Mouse (Mus musculus) liver, adult 2 months (tissue): ENCODE results near the gene Igsf9. TPM values are rescaled to one million over a fixed set of nuclear protein-coding genes. Genes with fewer than 3 reads are reported as not detected.

Experiments
- DNase-seq: peaks from one replicate; pipeline ENCODE4 v3.0.0-alpha.2; 2011; ENCODE audit warnings: low read depth, low spot score; ENCODE audit errors: extremely low read depth
- H3K27ac ChIP-seq: fragments of 200-500 bp; replicated peaks from 2 replicates; pipeline ENCODE4 v1.5.1; 2012; ENCODE audit warnings: low read depth, mild to moderate bottlenecking, control low read depth, inconsistent platforms, low read length; ENCODE audit not compliant: insufficient read depth
- H3K27me3 ChIP-seq: fragments of 200-500 bp; 2 replicates; pipeline ENCODE4 v1.6.1; 2012; ENCODE audit warnings: mild to moderate bottlenecking, moderate library complexity, low read length, inconsistent platforms; ENCODE audit not compliant: control insufficient read depth, insufficient read depth
- H3K36me3 ChIP-seq: fragments of 200-500 bp; 2 replicates; pipeline ENCODE4 v1.6.1; 2012; ENCODE audit warnings: low read length, inconsistent platforms; ENCODE audit not compliant: control insufficient read depth, insufficient read depth
- H3K4me1 ChIP-seq: fragments of 200-500 bp; 2 replicates; pipeline ENCODE4 v1.6.1; 2011; ENCODE audit warnings: low read length; ENCODE audit not compliant: control insufficient read depth, insufficient read depth
- H3K4me3 ChIP-seq: fragments of 200-500 bp; 2 replicates; pipeline ENCODE4 v1.5.1; 2011; ENCODE audit warnings: low read depth, mild to moderate bottlenecking, control low read depth, low read length, moderate library complexity; ENCODE audit not compliant: insufficient read depth
- H3K79me2 ChIP-seq: fragments of 200-500 bp; 2 replicates; pipeline ENCODE4 v1.6.1; 2012; ENCODE audit warnings: inconsistent platforms, mild to moderate bottlenecking, low read length, moderate library complexity; ENCODE audit not compliant: control insufficient read depth, insufficient read depth
- H3K9ac ChIP-seq: fragments of 200-500 bp; 2 replicates; pipeline ENCODE4 v1.6.1; 2012; ENCODE audit warnings: low read depth, mild to moderate bottlenecking, control low read depth, inconsistent platforms, low read length
- CTCF ChIP-seq: fragments of 200-500 bp; IDR thresholded peaks from 2 replicates; pipeline ENCODE4 v1.5.1; 2011; ENCODE audit warnings: low read depth, low read length, control low read depth
- POLR2A ChIP-seq: fragments of 200-500 bp; IDR thresholded peaks from 2 replicates; pipeline ENCODE4 v1.6.1; 2011; ENCODE audit warnings: low read length, control low read depth; ENCODE audit not compliant: insufficient read depth; ENCODE audit errors: extremely low read depth
- WGBS: fragments of 180-500 bp; shearing (Covaris S2); methylation state at CpG from one replicate; pipeline ENCODE4 v1.1.7; 2018; 5-methylcytosine and 5-hydroxymethylcytosine counted together
- polyA plus RNA-seq: library from polyadenylated mRNA; depleted of rRNA; stranded (reverse); fragments of >200 nt; gene quantifications from 2 replicates; pipeline ENCODE4 v1.2.3, GENCODE M21; 2012
- total RNA-seq: library from RNA; depleted of rRNA; stranded (reverse); fragments of >200 nt; gene quantifications from 2 replicates; pipeline ENCODE4 v1.2.3, GENCODE M21; 2014

The Igsf9 gene
- total and polyA plus RNA-seq, 2 experiments = 0.28 to 0.55 TPM

GRCm38 (mm10) chr1:172520576-172521440, 39.2 kb downstream of the Igsf9 start, which contains the start of gene Cfap45:
Gene Cfap45 (plus strand): TSS chr1:172520801.
- H3K4me1 ChIP-seq = no peaks in the 10 kb centered on the region; the same call in 1 of the 2 replicates
- no peaks in the 10 kb centered on the region for H3K36me3 ChIP-seq
- DNase-seq = no peak
- TF ChIP-seq CTCF (no peak), POLR2A (no peak)
- H3K4me3 ChIP-seq = peak within 1 kb of the TSS; percentile 47
- no peak within 1 kb of the TSS for H3K9ac ChIP-seq
- no peaks in the 10 kb centered on the region for H3K79me2 ChIP-seq
- WGBS = 12% methylated on average over 28 of the region's 28 CpGs
- no peaks in the 10 kb centered on the region for H3K27me3 ChIP-seq
- 0 out of 2 replicates have a peak within 1 kb of the TSS, but pooled peaks have one; percentile 0 for H3K27ac ChIP-seq

GRCm38 (mm10) chr1:172522524-172522923, 40.9 kb downstream of the Igsf9 start:
- H3K4me3 ChIP-seq = no peak overlapping the region
- no peak overlapping the region for H3K27ac ChIP-seq
- no peak overlapping the region for H3K9ac ChIP-seq
- H3K79me2 ChIP-seq = no peaks in the 10 kb centered on the region
- H3K36me3 ChIP-seq = no peaks in the 10 kb centered on the region
- 76% methylated on average over 7 of the region's 7 CpGs for WGBS
- TF ChIP-seq CTCF = no peak
- no peak for TF ChIP-seq POLR2A
- peaks cover 2% of the 10 kb centered on the region for H3K4me1 ChIP-seq
- DNase-seq = no peak
- no peaks in the 10 kb centered on the region for H3K27me3 ChIP-seq

GRCm38 (mm10) chr1:172523699-172524101, 42.1 kb downstream of the Igsf9 start:
- Histone ChIP-seq H3K9ac (no peak overlapping the region), H3K79me2 (no peaks in the 10 kb centered on the region), H3K4me3 (no peak overlapping the region), H3K4me1 (peaks cover 2% of the 10 kb centered on the region), H3K27ac (no peak overlapping the region), H3K36me3 (no peaks in the 10 kb centered on the region), H3K27me3 (no peaks in the 10 kb centered on the region)
- WGBS = 64% methylated on average over 12 of the region's 12 CpGs
- DNase-seq = no peak
- TF ChIP-seq CTCF (no peak), POLR2A (no peak)

- TF ChIP-seq POLR2A (no peak), CTCF (0 out of 2 replicates have a peak, but pooled peaks have one; percentile 7)
- peaks cover 2% of the 10 kb centered on the region for H3K4me1 ChIP-seq
- no peaks in the 10 kb centered on the region for H3K79me2 ChIP-seq
- no peaks in the 10 kb centered on the region for H3K36me3 ChIP-seq
- no peaks in the 10 kb centered on the region for H3K27me3 ChIP-seq
- WGBS = 52% methylated on average over 15 of the region's 15 CpGs
- H3K4me3 ChIP-seq = no peak overlapping the region
- H3K9ac ChIP-seq = no peak overlapping the region
- DNase-seq = no peak
- H3K27ac ChIP-seq = peak overlapping the region; percentile 5; the same call in 1 of the 2 replicates
Observed at GRCm38 (mm10) chr1:172525027-172525764, 43.6 kb downstream of the Igsf9 start.

- Histone ChIP-seq H3K4me1 (peaks cover 2% of the 10 kb centered on the region), H3K27me3 (no peaks in the 10 kb centered on the region), H3K9ac (peak overlapping the region; percentile 16; the same call in 1 of the 2 replicates), H3K36me3 (no peaks in the 10 kb centered on the region), H3K79me2 (no peaks in the 10 kb centered on the region), H3K27ac (peak overlapping the region; percentile 84), H3K4me3 (peak overlapping the region; percentile 5; the same call in 1 of the 2 replicates)
- DNase-seq = no peak
- TF ChIP-seq CTCF (no peak), POLR2A (no peak)
- 53% methylated on average over 7 of the region's 7 CpGs for WGBS
Observed at GRCm38 (mm10) chr1:172525971-172526370, 44.4 kb downstream of the Igsf9 start.
